10 mouse cellular contexts compared by ENCODE assay signal in genomic region chr9:56259790-56260494, GRCm38 (mm10).
DNase-seq lines count a peak whose midpoint lies in the region; ATAC-seq and TF ChIP-seq lines count a peak whose summit lies in the region.
"Had no signal": no experiment of that assay in that cellular context is flagged by ENCODE, and none has a peak within 500 bp of the region (broad histone marks: within the 10 kb centered on the region; RNA-seq: fewer than 3 reads in every experiment).

No protein-coding gene starts in this region.

- H3K4me1 ChIP-seq in kidney, adult 2 months (ENCODE audit: control insufficient read depth, insufficient read depth, low read length): no peaks in the 10 kb centered on the region
- H3K4me1 ChIP-seq: limb, embryonic 13.5 days had no signal

- DNase-seq in kidney, adult 2 months: peak; percentile 27
- DNase-seq in kidney, postnatal 36 days: no peak
- peak; percentile 55 for DNase-seq in brain, embryonic 14.5 days (ENCODE audit: low read depth)
- DNase-seq in layer of hippocampus, adult 9-11 months: peak; percentile 28
- no peak for DNase-seq in thymus, postnatal 0 days (ENCODE audit: low spot score)
- no peak for DNase-seq in yolk sac, embryonic 10.5 days (ENCODE audit: low spot score)

- no peaks in the 10 kb centered on the region for H3K36me3 ChIP-seq in kidney, adult 2 months (ENCODE audit: control insufficient read depth, insufficient read depth, low read length)

- no peak for TF ChIP-seq POLR2A in kidney, adult 2 months (IDR thresholded peaks at IDR 0.05; ENCODE audit: low read depth, low read length)
- no peak for TF ChIP-seq POLR2A in brain, embryonic 14.5 days (IDR thresholded peaks at IDR 0.05; ENCODE audit: borderline replicate concordance, extremely low read depth, insufficient read depth, insufficient read length, poor library complexity, severe bottlenecking)

- 70% methylated on average over 22 of the region's 22 CpGs for WGBS in kidney, adult 2 months

- H3K27me3 ChIP-seq in kidney, adult 2 months (replicated peaks; ENCODE audit: control insufficient read depth, insufficient read depth, low read length): no peaks in the 10 kb centered on the region
- H3K27me3 ChIP-seq: limb, embryonic 13.5 days had no signal

- TF ChIP-seq CTCF in kidney, adult 2 months (conservative IDR thresholded peaks at IDR 0.05; ENCODE audit: insufficient read depth, insufficient read length, low read depth, low read length): no peak
- TF ChIP-seq CTCF in brain, embryonic 14.5 days (IDR thresholded peaks at IDR 0.05; ENCODE audit: borderline replicate concordance, extremely low read depth, insufficient read depth, insufficient read length): no peak

- no peak overlapping the region for H3K4me3 ChIP-seq in kidney, adult 2 months (ENCODE audit: insufficient read depth, low read depth, low read length)
- H3K4me3 ChIP-seq: erythroblast, embryonic 14.5 days; limb, embryonic 13.5 days had no signal

- peak; percentile 70 for ATAC-seq in erythroid progenitor cell, adult 5-6 weeks (replicated peaks; ENCODE audit: low FRiP score, poor library complexity, severe bottlenecking)
- ATAC-seq: intestine, embryonic 16.5 days had no signal

- no peak overlapping the region for H3K27ac ChIP-seq in kidney, adult 2 months (ENCODE audit: insufficient read depth, low read depth, low read length)
- H3K27ac ChIP-seq: limb, embryonic 13.5 days had no signal

Comparison
In these comparisons a context has a peak if more than half of its experiments do, and no peak if none do; other contexts are left out.
1. DNase-seq: peak in kidney, adult 2 months (single experiment), brain, embryonic 14.5 days (single experiment) and layer of hippocampus, adult 9-11 months (single experiment); none in kidney, postnatal 36 days (0 of 2), thymus, postnatal 0 days (single experiment) and yolk sac, embryonic 10.5 days (single experiment).